Mouse (Mus musculus) heart, embryonic 14.5 days (tissue): Measurements from ENCODE around the gene Cacng1. TPM values are rescaled to one million over a fixed set of nuclear protein-coding genes. Genes with fewer than 3 reads are reported as not detected.

Experiments used
- ATAC-seq: fragments of 200-750 bp; cut with Nextera tagmentation; 2 replicates; pipeline ENCODE4 v1.8.0; 2017; ENCODE audit warnings: low read depth, moderate TSS enrichment; ENCODE audit not compliant: insufficient number of reproducible peaks, insufficient read depth, low FRiP score
- H3K27ac ChIP-seq, 2 experiments: fragments of 200-500 bp in 1 of 2; fragments of 300-500 bp in 1 of 2; sonication (generic) in 1 of 2; replicated peaks in 1 of 2; 2 replicates each; pipeline ENCODE4 v1.5.1; 2012 to 2014; ENCODE audit warnings: low read depth in 2 of 2, low read length in 2 of 2, control low read depth in 1 of 2, mild to moderate bottlenecking in 1 of 2, mixed read lengths in 1 of 2; ENCODE audit not compliant: control insufficient read depth in 1 of 2, insufficient read depth in 1 of 2
- H3K27me3 ChIP-seq: fragments of 300-500 bp; sonication (generic); 2 replicates; pipeline ENCODE4 v1.6.1; 2014; ENCODE audit warnings: mild to moderate bottlenecking, low read length, control low read depth; ENCODE audit not compliant: control insufficient read depth, insufficient read depth
- H3K36me3 ChIP-seq: fragments of 300-500 bp; sonication (generic); 2 replicates; pipeline ENCODE4 v1.6.1; 2014; ENCODE audit warnings: mild to moderate bottlenecking, control low read depth, low read length, mixed read lengths; ENCODE audit not compliant: control insufficient read depth, insufficient read depth
- H3K4me1 ChIP-seq, 2 experiments: fragments of 200-500 bp in 1 of 2; fragments of 300-500 bp in 1 of 2; sonication (generic) in 1 of 2; 2 replicates each; pipeline ENCODE4 v1.6.1; 2012 to 2014; ENCODE audit warnings: low read length in 2 of 2, control low read depth in 1 of 2, mixed read lengths in 1 of 2; ENCODE audit not compliant: control insufficient read depth in 2 of 2, insufficient read depth in 2 of 2
- H3K4me2 ChIP-seq: fragments of 300-500 bp; sonication (generic); 2 replicates; pipeline ENCODE4 v1.6.1; 2014; ENCODE audit warnings: mild to moderate bottlenecking, low read length
- H3K4me3 ChIP-seq, 2 experiments: fragments of 200-500 bp in 1 of 2; fragments of 300-500 bp in 1 of 2; sonication (generic) in 1 of 2; 2 replicates each; pipeline ENCODE4 v1.5.1; 2012 to 2014; ENCODE audit warnings: low read length in 2 of 2, mild to moderate bottlenecking in 2 of 2, control low read depth in 1 of 2, low read depth in 1 of 2, moderate library complexity in 1 of 2; ENCODE audit not compliant: control insufficient read depth in 1 of 2, insufficient read depth in 1 of 2
- H3K9ac ChIP-seq: fragments of 300-500 bp; sonication (generic); 2 replicates; pipeline ENCODE4 v1.6.1; 2014; ENCODE audit warnings: mild to moderate bottlenecking, low read length
- H3K9me3 ChIP-seq: fragments of 300-500 bp; sonication (generic); 2 replicates; pipeline ENCODE4 v1.6.1; 2016; ENCODE audit warnings: low read length, control low read depth; ENCODE audit not compliant: control insufficient read depth
- WGBS: fragments of 180-500 bp; shearing (Covaris S2); extraction: QIAGEN DNeasy Blood & Tissue Kit; methylation state at CpG from one replicate; pipeline ENCODE4 v1.1.7; 2014; 5-methylcytosine and 5-hydroxymethylcytosine counted together
- polyA plus RNA-seq: library from polyadenylated mRNA; unstranded; fragments of >200 nt; fragmentation: Nextera tagmentation; extraction: Ambion mirVana; gene quantifications from 2 replicates; pipeline ENCODE4 v1.2.1, GENCODE M21; 2014

Cacng1 gene
- polyA plus RNA-seq, 1 experiment from 2014 or later: 0.32 TPM

DNA sequence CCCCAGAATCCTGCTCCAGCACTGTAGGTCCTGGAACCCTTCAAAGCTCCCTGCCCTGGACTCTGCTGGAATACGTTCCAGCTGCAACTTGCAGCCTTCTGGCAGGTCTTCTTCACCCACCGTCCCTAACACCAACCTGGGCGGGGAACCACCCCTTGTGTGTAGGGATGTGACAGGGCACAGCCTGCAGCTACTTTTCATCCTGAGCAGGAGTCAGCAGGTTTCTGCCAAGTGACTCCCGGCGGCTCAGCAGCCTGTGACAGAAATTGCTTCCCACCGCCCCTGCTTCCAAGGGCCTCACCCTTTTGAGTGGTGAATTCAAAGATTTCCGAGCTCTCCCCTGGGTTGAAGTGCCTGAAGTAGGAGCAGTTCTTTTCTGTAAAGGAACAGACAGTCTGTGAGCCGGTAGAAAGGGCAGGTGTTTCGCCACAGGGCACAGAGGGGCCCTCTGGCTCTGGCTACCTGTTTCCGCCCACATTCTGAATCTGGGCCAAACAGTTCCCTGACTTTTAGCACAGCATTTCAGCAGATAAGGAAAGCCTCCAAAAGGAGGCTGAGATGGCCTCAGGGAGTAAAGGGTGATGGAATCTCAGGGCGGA is 10.7 kb downstream of the Cacng1 start:
- 59% methylated on average over 11 of the region's 11 CpGs for WGBS
- ATAC-seq: no peak
- no peak overlapping the region for H3K27ac ChIP-seq

DNA sequence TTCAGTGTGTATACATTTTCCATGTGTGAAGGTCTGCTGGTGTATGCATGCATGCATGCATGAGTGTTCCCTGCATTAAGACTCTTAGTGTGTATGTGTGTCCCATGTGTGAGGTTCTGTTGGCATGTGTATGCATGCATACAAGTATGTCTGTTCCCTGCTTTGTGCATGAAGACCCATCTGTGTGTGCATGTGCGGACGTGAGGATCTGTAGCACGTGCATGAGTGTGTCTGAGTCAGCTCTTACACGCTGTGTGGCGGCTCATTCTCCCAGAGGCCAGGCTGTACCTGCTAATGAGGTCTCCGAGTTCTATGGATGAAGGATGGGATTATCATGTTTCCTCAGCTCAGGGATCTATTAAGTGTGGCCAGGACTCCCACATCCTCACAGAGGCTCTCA is 11.3 kb downstream of the Cacng1 start:
- no peak overlapping the region for H3K27ac ChIP-seq
- no peak for ATAC-seq
- H3K9me3 ChIP-seq: no peaks in the 10 kb centered on the region
- no peaks in the 10 kb centered on the region for H3K27me3 ChIP-seq
- no peaks in the 10 kb centered on the region for H3K36me3 ChIP-seq
- no peak overlapping the region for H3K4me3 ChIP-seq
- no peak overlapping the region for H3K4me2 ChIP-seq
- peaks cover 3 to 4% of the 10 kb centered on the region in 2 experiments; a peak in 1 of 4 replicates for H3K4me1 ChIP-seq
- 85% methylated on average over 6 of the region's 6 CpGs for WGBS
- H3K9ac ChIP-seq: no peak overlapping the region

More for the DNA sequence above, 10.7 kb downstream of the Cacng1 start:
- Histone ChIP-seq H3K4me1 (peaks cover 3 to 4% of the 10 kb centered on the region in 2 experiments; a peak in 1 of 4 replicates), H3K9me3 (no peaks in the 10 kb centered on the region), H3K4me2 (no peak overlapping the region), H3K4me3 (no peak overlapping the region), H3K36me3 (no peaks in the 10 kb centered on the region), H3K9ac (no peak overlapping the region), H3K27me3 (no peaks in the 10 kb centered on the region)

DNA sequence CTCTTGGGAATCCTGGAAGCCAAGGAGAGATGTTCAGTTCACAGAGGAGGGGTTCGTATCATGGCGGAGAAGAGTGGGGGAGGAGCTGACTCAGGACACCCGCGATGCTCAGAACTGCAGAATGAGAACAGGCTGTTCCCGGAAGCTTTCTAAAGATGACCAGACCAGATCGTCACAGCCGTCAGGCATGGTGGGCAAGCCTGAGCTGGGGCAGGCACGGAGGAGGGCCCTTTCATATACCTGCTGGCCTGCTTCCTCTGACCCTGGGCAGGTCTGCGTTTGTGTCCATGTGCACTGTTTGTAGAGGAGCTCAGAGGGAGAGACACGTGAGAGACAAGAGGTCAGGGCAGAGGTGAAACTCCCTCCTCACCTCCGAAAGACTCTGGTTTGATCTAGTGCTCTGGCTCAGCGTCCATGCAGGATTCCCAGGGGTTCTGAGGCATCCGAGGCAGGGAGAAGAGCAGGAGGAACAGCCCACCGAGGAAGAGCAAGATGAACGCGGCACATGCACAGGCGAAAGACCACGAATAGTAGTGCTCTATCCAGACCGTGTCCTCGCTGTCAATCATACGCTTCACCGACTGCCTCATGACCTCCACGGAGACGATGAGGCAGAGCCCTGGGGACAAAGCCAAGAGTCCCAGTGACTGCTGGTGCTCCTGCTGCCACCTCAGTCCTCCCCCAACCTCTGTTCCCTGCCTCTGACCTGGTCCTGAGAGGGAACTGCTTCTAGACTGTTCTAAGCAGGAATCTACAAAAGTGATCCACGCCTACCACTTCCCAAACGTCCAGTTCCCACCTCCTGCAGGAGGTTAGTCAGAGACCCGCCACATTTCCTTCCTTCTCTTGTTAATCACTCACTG is 12.8 kb downstream of the Cacng1 start:
- no peak overlapping the region for H3K4me2 ChIP-seq
- no peak for ATAC-seq
- H3K4me3 ChIP-seq: no peak overlapping the region
- no peak overlapping the region for H3K9ac ChIP-seq
- H3K4me1 ChIP-seq: peaks cover 3 to 4% of the 10 kb centered on the region in 2 experiments; a peak in 1 of 4 replicates
- H3K9me3 ChIP-seq: no peaks in the 10 kb centered on the region
- H3K27me3 ChIP-seq: no peaks in the 10 kb centered on the region
- no peak overlapping the region for H3K27ac ChIP-seq
- no peaks in the 10 kb centered on the region for H3K36me3 ChIP-seq
- WGBS: 55% methylated on average over 27 of the region's 27 CpGs

DNA sequence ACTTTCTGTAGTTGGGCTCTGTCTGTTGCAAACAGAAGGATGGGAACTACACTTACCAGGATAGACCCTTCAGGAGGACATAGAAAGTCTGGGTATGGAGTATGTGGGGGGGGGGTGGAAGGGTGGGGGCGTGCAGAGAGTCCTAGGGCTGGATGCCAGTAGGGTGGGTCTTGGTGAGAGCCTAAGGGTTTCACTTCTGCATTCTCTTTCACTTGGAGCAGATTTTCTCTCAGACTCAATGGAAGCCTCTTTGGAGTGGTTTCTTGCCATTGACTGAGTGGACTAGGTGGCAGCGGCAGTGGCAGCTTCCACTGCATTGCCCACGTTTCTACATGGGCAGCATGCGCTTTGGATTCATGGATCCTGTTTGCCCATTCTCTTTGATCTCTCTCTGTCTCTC is 16.4 kb downstream of the Cacng1 start:
- no peak overlapping the region for H3K4me3 ChIP-seq
- no peak for ATAC-seq
- 86% methylated on average over 4 of the region's 4 CpGs for WGBS
- H3K9me3 ChIP-seq: no peaks in the 10 kb centered on the region
- H3K4me1 ChIP-seq: peaks cover 3 to 4% of the 10 kb centered on the region in 2 experiments; a peak in 1 of 4 replicates
- no peaks in the 10 kb centered on the region for H3K36me3 ChIP-seq
- no peak overlapping the region for H3K27ac ChIP-seq
- no peak overlapping the region for H3K9ac ChIP-seq
- H3K4me2 ChIP-seq: no peak overlapping the region
- H3K27me3 ChIP-seq: no peaks in the 10 kb centered on the region

- H3K4me3 ChIP-seq: no peak overlapping the region
- 0 out of 4 replicates have a peak, but pooled peaks cover 0 to 2% of the 10 kb centered on the region in 2 experiments for H3K4me1 ChIP-seq
- no peaks in the 10 kb centered on the region for H3K9me3 ChIP-seq
- H3K27me3 ChIP-seq: no peaks in the 10 kb centered on the region
- H3K27ac ChIP-seq: no peak overlapping the region
- peaks cover 7% of the 10 kb centered on the region for H3K36me3 ChIP-seq
- H3K9ac ChIP-seq: no peak overlapping the region
- no peak for ATAC-seq
- 81% methylated on average over 6 of the region's 6 CpGs for WGBS
- H3K4me2 ChIP-seq: no peak overlapping the region
These were observed 23.0 kb downstream of the Cacng1 start for GRCm38 (mm10) chr11:107693338-107693737.

DNA sequence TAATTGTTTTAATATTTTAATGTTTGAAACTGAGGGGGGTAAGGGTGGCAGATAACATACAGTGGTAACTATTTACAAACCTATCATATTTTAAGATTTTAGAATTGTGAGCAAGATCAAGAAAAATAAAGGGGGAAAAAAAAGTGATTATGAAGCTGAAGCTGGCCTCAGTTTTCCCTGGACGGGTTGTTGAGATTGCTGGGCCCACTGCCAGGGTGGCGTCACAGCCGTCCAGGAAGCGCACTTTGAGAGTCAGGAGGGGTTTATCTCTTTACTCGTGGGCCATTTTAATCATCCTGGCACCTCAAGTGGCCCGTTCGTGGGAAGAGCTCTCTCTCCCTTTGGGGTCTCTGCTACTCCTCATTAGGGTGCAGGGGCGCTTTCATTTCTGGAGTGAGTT is 24.8 kb downstream of the Cacng1 start:
- peaks cover 19% of the 10 kb centered on the region for H3K36me3 ChIP-seq
- WGBS: 33% methylated on average over 8 of the region's 8 CpGs
- H3K4me2 ChIP-seq: no peak overlapping the region
- H3K27me3 ChIP-seq: no peaks in the 10 kb centered on the region
- 0 out of 4 replicates have a peak, but pooled peaks cover 0 to 2% of the 10 kb centered on the region in 2 experiments for H3K4me1 ChIP-seq
- no peak for ATAC-seq
- no peak overlapping the region for H3K27ac ChIP-seq
- no peak overlapping the region for H3K9ac ChIP-seq
- H3K4me3 ChIP-seq: no peak overlapping the region
- H3K9me3 ChIP-seq: no peaks in the 10 kb centered on the region

DNA sequence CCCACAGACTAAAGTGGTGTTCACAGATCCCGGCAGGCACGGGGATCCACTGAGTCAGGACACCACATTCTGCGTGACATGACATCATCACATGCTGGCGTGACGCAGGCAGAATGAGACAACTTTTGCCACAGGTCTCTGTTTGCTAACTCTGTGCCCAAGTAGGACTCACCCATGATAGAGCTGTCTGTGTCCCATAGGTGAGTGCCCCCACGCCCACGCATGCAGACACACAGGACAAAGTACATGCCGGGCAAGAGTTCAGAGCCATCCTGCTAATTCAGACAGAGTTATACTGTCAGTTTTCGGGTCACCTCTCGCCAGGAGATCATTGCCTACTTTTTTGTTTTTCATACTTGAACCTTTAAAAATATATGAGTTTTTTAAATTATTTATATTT is 27.8 kb downstream of the Cacng1 start:
- Histone ChIP-seq H3K36me3 (peaks cover 42% of the 10 kb centered on the region), H3K9ac (no peak overlapping the region), H3K4me1 (peaks cover 0 to 2% of the 10 kb centered on the region in 2 experiments; a peak in 1 of 4 replicates), H3K27me3 (no peaks in the 10 kb centered on the region), H3K9me3 (no peaks in the 10 kb centered on the region), H3K4me2 (no peak overlapping the region), H3K4me3 (no peak overlapping the region), H3K27ac (no peak overlapping the region)
- 94% methylated on average over 10 of the region's 10 CpGs for WGBS
- ATAC-seq: no peak
